9 mouse cellular contexts compared by ENCODE assay signal in genomic region chr7:45135370-45135769, GRCm38 (mm10). TPM values are rescaled to one million over a fixed set of nuclear protein-coding genes. Genes with fewer than 3 reads are reported as not detected.
A peak's percentile ranks its signal among the peaks of the same experiment; 100 is the strongest.
DNase-seq lines count a peak whose midpoint lies in the region; ATAC-seq and TF ChIP-seq lines count a peak whose summit lies in the region.
"Had no signal": no experiment of that assay in that cellular context is flagged by ENCODE, and none has a peak within 500 bp of the region (broad histone marks: within the 10 kb centered on the region; RNA-seq: fewer than 3 reads in every experiment).

No protein-coding gene starts in this region.

- no peaks in the 10 kb centered on the region for H3K27me3 ChIP-seq in embryonic facial prominence, embryonic 14.5 days (replicated peaks; ENCODE audit: control insufficient read depth, insufficient read depth, low read length)
- peaks cover 9% of the 10 kb centered on the region; the same call in 1 of the 2 replicates for H3K27me3 ChIP-seq in hindbrain, embryonic 15.5 days
- peaks cover 14% of the 10 kb centered on the region for H3K27me3 ChIP-seq in midbrain, embryonic 16.5 days (ENCODE audit: control insufficient read depth, insufficient read depth, low read depth, low read length)

- no peaks in the 10 kb centered on the region for H3K9me3 ChIP-seq in embryonic facial prominence, embryonic 14.5 days (ENCODE audit: control insufficient read depth, low read length)
- H3K9me3 ChIP-seq in hindbrain, embryonic 15.5 days: no peaks in the 10 kb centered on the region
- H3K9me3 ChIP-seq in midbrain, embryonic 16.5 days (replicated peaks; ENCODE audit: control insufficient read depth, low read length, poor library complexity, severe bottlenecking): no peaks in the 10 kb centered on the region; the same call in 1 of the 2 replicates

- peak overlapping the region; percentile 59 for H3K4me2 ChIP-seq in embryonic facial prominence, embryonic 14.5 days (ENCODE audit: low read depth, low read length)
- H3K4me2 ChIP-seq in hindbrain, embryonic 15.5 days: peak overlapping the region; percentile 83
- H3K4me2 ChIP-seq in midbrain, embryonic 16.5 days (ENCODE audit: low read length): no peak overlapping the region

- TF ChIP-seq POLR2A in lung, adult 2 months (IDR thresholded peaks at IDR 0.05; ENCODE audit: borderline replicate concordance, extremely low read depth, low read depth, low read length): no peak

- no peak for ATAC-seq in embryonic facial prominence, embryonic 14.5 days (ENCODE audit: low read depth)
- ATAC-seq in hindbrain, embryonic 15.5 days (ENCODE audit: low FRiP score, low read depth): no peak
- ATAC-seq in midbrain, embryonic 16.5 days: no peak
- no peak for ATAC-seq in granulocyte monocyte progenitor cell, adult 5-6 weeks (replicated peaks; ENCODE audit: poor library complexity, severe bottlenecking)

- H3K4me1 ChIP-seq in lung, adult 2 months (ENCODE audit: control insufficient read depth, insufficient read depth, low read length): 0 out of 2 replicates have a peak, but pooled peaks cover 5% of the 10 kb centered on the region
- H3K4me1 ChIP-seq in embryonic facial prominence, embryonic 14.5 days (ENCODE audit: control insufficient read depth, insufficient read depth, low read length): peaks cover 4% of the 10 kb centered on the region; the same call in 1 of the 2 replicates
- H3K4me1 ChIP-seq in hindbrain, embryonic 15.5 days (replicated peaks): peaks cover 9% of the 10 kb centered on the region
- H3K4me1 ChIP-seq in midbrain, embryonic 16.5 days (ENCODE audit: control insufficient read depth, insufficient read depth, low read length): peaks cover 4% of the 10 kb centered on the region; the same call in 1 of the 2 replicates

- intact Hi-C loops in gastrocnemius, postnatal 14 days (cut with DNase I; ENCODE audit: low total_unique reads): no loop called here

- WGBS in lung, adult 2 months: 75% methylated on average over 3 of the region's 3 CpGs
- 75% methylated on average over 3 of the region's 3 CpGs for WGBS in embryonic facial prominence, embryonic 14.5 days
- 88% methylated on average over 3 of the region's 3 CpGs for WGBS in hindbrain, embryonic 15.5 days
- WGBS in midbrain, embryonic 16.5 days: 85% methylated on average over 3 of the region's 3 CpGs

- no peak overlapping the region for H3K27ac ChIP-seq in embryonic facial prominence, embryonic 14.5 days (replicated peaks; ENCODE audit: low read depth, low read length)
- H3K27ac ChIP-seq in hindbrain, embryonic 15.5 days (replicated peaks): no peak overlapping the region
- H3K27ac ChIP-seq in midbrain, embryonic 16.5 days (ENCODE audit: low read length): no peak overlapping the region

- no peak for DNase-seq in lung, adult 2 months
- no peak for DNase-seq in lung, postnatal 25 days (ENCODE audit: low spot score)
- no peak for DNase-seq in embryonic facial prominence, embryonic 14.5 days (ENCODE audit: low spot score)
- no peak for DNase-seq in gastrocnemius, postnatal 14 days
- DNase-seq in spleen, postnatal 36 days (ENCODE audit: low spot score in 2 of 2): no peak
- DNase-seq: adrenal gland, adult 8-10 months had no signal

- no peaks in the 10 kb centered on the region for H3K36me3 ChIP-seq in embryonic facial prominence, embryonic 14.5 days (ENCODE audit: control insufficient read depth, insufficient read depth, low read length)
- H3K36me3 ChIP-seq in hindbrain, embryonic 15.5 days: no peaks in the 10 kb centered on the region
- no peaks in the 10 kb centered on the region for H3K36me3 ChIP-seq in midbrain, embryonic 16.5 days (ENCODE audit: control insufficient read depth, insufficient read depth, low read length)

- peak overlapping the region; percentile 61; the same call in 1 of the 2 replicates for H3K9ac ChIP-seq in embryonic facial prominence, embryonic 14.5 days (ENCODE audit: low read depth, low read length)
- no peak overlapping the region for H3K9ac ChIP-seq in hindbrain, embryonic 15.5 days
- H3K9ac ChIP-seq in midbrain, embryonic 16.5 days (ENCODE audit: low read depth, low read length): peak overlapping the region; percentile 68; the same call in 1 of the 2 replicates

- H3K4me3 ChIP-seq in lung, adult 2 months (replicated peaks; ENCODE audit: extremely low read depth, low read depth, low read length): peak overlapping the region; percentile 78
- peak overlapping the region; percentile 44; the same call in 1 of the 2 replicates for H3K4me3 ChIP-seq in embryonic facial prominence, embryonic 14.5 days (ENCODE audit: low read depth, low read length)
- H3K4me3 ChIP-seq in hindbrain, embryonic 15.5 days: no peak overlapping the region
- H3K4me3 ChIP-seq in midbrain, embryonic 16.5 days (ENCODE audit: low read depth, low read length): no peak overlapping the region

- no peak for TF ChIP-seq CTCF in lung, adult 2 months (IDR thresholded peaks at IDR 0.05; ENCODE audit: insufficient read depth, low read length)

RNA-seq across cellular contexts. Expression of gene Gm45713, which starts 0.7 kb away (rescaled TPM):
- 3.1 TPM in 2 replicates for polyA plus RNA-seq in lung, adult 2 months (2012; rRNA removed)
- polyA plus RNA-seq in embryonic facial prominence, embryonic 14.5 days (2014; fragmentation: Nextera tagmentation; extraction: Ambion mirVana): 0.47 and 0.61 TPM in 2 replicates
- polyA plus RNA-seq in hindbrain, embryonic 15.5 days (2015; fragmentation: Nextera tagmentation; extraction: Ambion mirVana): not detected in 2 replicates
- 0.41 TPM in 1 of 2 replicates, not detected in the other for polyA plus RNA-seq in midbrain, embryonic 16.5 days (2015; fragmentation: Nextera tagmentation; extraction: Ambion mirVana)
- not detected for total RNA-seq in gastrocnemius, postnatal 14 days (2021)
- not detected in 2 replicates for total RNA-seq in granulocyte monocyte progenitor cell, adult 5-6 weeks (2014; fragmentation: Nextera tagmentation)
- total RNA-seq in granulocyte monocyte progenitor cell, adult 5-6 weeks (2017): 0.10 and 0.13 TPM in 2 replicates
- total RNA-seq: adrenal gland, adult 8-10 months had no signal

RNA-seq across cellular contexts. Expression of gene Flt3l, which starts 0.9 kb away (rescaled TPM):
- polyA plus RNA-seq in lung, adult 2 months (2012; rRNA removed): 151 and 195 TPM in 2 replicates
- 2.3 TPM in 2 replicates for polyA plus RNA-seq in embryonic facial prominence, embryonic 14.5 days (2014; fragmentation: Nextera tagmentation; extraction: Ambion mirVana)
- polyA plus RNA-seq in hindbrain, embryonic 15.5 days (2015; fragmentation: Nextera tagmentation; extraction: Ambion mirVana): 2.0 and 2.7 TPM in 2 replicates
- polyA plus RNA-seq in midbrain, embryonic 16.5 days (2015; fragmentation: Nextera tagmentation; extraction: Ambion mirVana): 1.5 and 2.2 TPM in 2 replicates
- 1 to 10 TPM; 1.9 to 2.5 TPM for total RNA-seq in gastrocnemius, postnatal 14 days (2021)
- total RNA-seq in granulocyte monocyte progenitor cell, adult 5-6 weeks (2014; fragmentation: Nextera tagmentation): 7.4 and 8.2 TPM in 2 replicates
- 2.3 and 5.7 TPM in 2 replicates for total RNA-seq in granulocyte monocyte progenitor cell, adult 5-6 weeks (2017)

RNA-seq across cellular contexts. Expression of gene Rpl13a, which starts 6.8 kb away (rescaled TPM):
- polyA plus RNA-seq in lung, adult 2 months (2012; rRNA removed): 1,255 and 1,630 TPM in 2 replicates
- polyA plus RNA-seq in embryonic facial prominence, embryonic 14.5 days (2014; fragmentation: Nextera tagmentation; extraction: Ambion mirVana): 1,594 and 1,619 TPM in 2 replicates
- polyA plus RNA-seq in hindbrain, embryonic 15.5 days (2015; fragmentation: Nextera tagmentation; extraction: Ambion mirVana): 624 and 661 TPM in 2 replicates
- polyA plus RNA-seq in midbrain, embryonic 16.5 days (2015; fragmentation: Nextera tagmentation; extraction: Ambion mirVana): 602 and 620 TPM in 2 replicates
- total RNA-seq in gastrocnemius, postnatal 14 days (2021): 100 to 1,000 TPM; 742 to 866 TPM
- total RNA-seq in granulocyte monocyte progenitor cell, adult 5-6 weeks (2014; fragmentation: Nextera tagmentation): 3,523 and 3,605 TPM in 2 replicates
- total RNA-seq in granulocyte monocyte progenitor cell, adult 5-6 weeks (2017): 3,792 and 4,750 TPM in 2 replicates

RNA-seq across cellular contexts. Expression of gene Rps11, which starts 11.1 kb away (rescaled TPM):
- 125 and 221 TPM in 2 replicates for polyA plus RNA-seq in lung, adult 2 months (2012; rRNA removed)
- 1,575 and 1,608 TPM in 2 replicates for polyA plus RNA-seq in embryonic facial prominence, embryonic 14.5 days (2014; fragmentation: Nextera tagmentation; extraction: Ambion mirVana)
- 762 and 841 TPM in 2 replicates for polyA plus RNA-seq in hindbrain, embryonic 15.5 days (2015; fragmentation: Nextera tagmentation; extraction: Ambion mirVana)
- 657 and 700 TPM in 2 replicates for polyA plus RNA-seq in midbrain, embryonic 16.5 days (2015; fragmentation: Nextera tagmentation; extraction: Ambion mirVana)
- 100 to 1,000 TPM; 599 to 696 TPM for total RNA-seq in gastrocnemius, postnatal 14 days (2021)
- 3,834 and 4,027 TPM in 2 replicates for total RNA-seq in granulocyte monocyte progenitor cell, adult 5-6 weeks (2014; fragmentation: Nextera tagmentation)
- total RNA-seq in granulocyte monocyte progenitor cell, adult 5-6 weeks (2017): 963 and 1,110 TPM in 2 replicates

RNA-seq across cellular contexts. Expression of gene Pih1d1, which starts 18.7 kb away (rescaled TPM):
- 46.9 and 50.1 TPM in 2 replicates for polyA plus RNA-seq in lung, adult 2 months (2012; rRNA removed)
- 80.3 and 88.8 TPM in 2 replicates for polyA plus RNA-seq in embryonic facial prominence, embryonic 14.5 days (2014; fragmentation: Nextera tagmentation; extraction: Ambion mirVana)
- 92.4 and 98.8 TPM in 2 replicates for polyA plus RNA-seq in hindbrain, embryonic 15.5 days (2015; fragmentation: Nextera tagmentation; extraction: Ambion mirVana)
- polyA plus RNA-seq in midbrain, embryonic 16.5 days (2015; fragmentation: Nextera tagmentation; extraction: Ambion mirVana): 89.9 and 91.9 TPM in 2 replicates
- total RNA-seq in gastrocnemius, postnatal 14 days (2021): 10 to 100 TPM; 40.0 to 42.4 TPM
- total RNA-seq in granulocyte monocyte progenitor cell, adult 5-6 weeks (2014; fragmentation: Nextera tagmentation): 74.2 and 91.6 TPM in 2 replicates
- 48.8 and 58.4 TPM in 2 replicates for total RNA-seq in granulocyte monocyte progenitor cell, adult 5-6 weeks (2017)

Comparison
In these comparisons a context has a peak if more than half of its experiments do, and no peak if none do; other contexts are left out.
1. H3K4me3 ChIP-seq: peak in lung, adult 2 months (single experiment) and embryonic facial prominence, embryonic 14.5 days (single experiment); none in hindbrain, embryonic 15.5 days (single experiment) and midbrain, embryonic 16.5 days (single experiment).
2. RNA of gene Flt3l, which starts 0.9 kb away (polyA plus RNA-seq): 151 to 195 TPM in lung, adult 2 months; 2.3 TPM in embryonic facial prominence, embryonic 14.5 days, 1.5 to 2.2 TPM in midbrain, embryonic 16.5 days and 2.0 to 2.7 TPM in hindbrain, embryonic 15.5 days; every median in the first group is over 10 times any median in the second.